Mouse (Mus musculus): ENCODE measurements around the gene Herc3. TPM values are rescaled to one million over a fixed set of nuclear protein-coding genes. Genes with fewer than 3 reads are reported as not detected.

Herc3 gene
- polyA plus RNA-seq, 1 experiment from 2014 or later: 5.4 TPM

GRCm38 (mm10) chr6:58828582-58828981 lies 2.7 kb upstream of the Herc3 start:
- TF ChIP-seq CTCF (IDR thresholded peaks at IDR 0.05) (no peak), EP300 (IDR thresholded peaks at IDR 0.05) (no peak)
- Histone ChIP-seq H3K36me3 (ENCODE audit: insufficient read depth, low read length) (no peaks in the 10 kb centered on the region), H3K4me1 (ENCODE audit: insufficient read depth, low read depth, low read length) (no peaks in the 10 kb centered on the region), H3K9me3 (ENCODE audit: low read length) (no peaks in the 10 kb centered on the region), H3K27me3 (replicated peaks; ENCODE audit: insufficient read depth, low read length) (no peaks in the 10 kb centered on the region), H3K4me2 (replicated peaks; ENCODE audit: low read depth, low read length) (no peak overlapping the region), H3K9ac (replicated peaks; ENCODE audit: low read depth) (no peak overlapping the region), H3K4me3 (ENCODE audit: low read depth, low read length) (no peak overlapping the region), H3K27ac (ENCODE audit: low read length) (no peak overlapping the region)
- no peak for ATAC-seq
- DNase-seq (ENCODE audit: low spot score): no peak
- 65% methylated on average over 1 of the region's 1 CpGs for WGBS

GRCm38 (mm10) chr6:58830840-58831231 lies 429 bp upstream of the Herc3 start:
- H3K27ac ChIP-seq (ENCODE audit: low read length): no peak overlapping the region
- ATAC-seq (no peak), DNase-seq (ENCODE audit: low spot score) (no peak)

GRCm38 (mm10) chr6:58832591-58833018 lies 1.3 kb downstream of the Herc3 start:
- ATAC-seq (no peak), DNase-seq (ENCODE audit: low spot score) (peak; percentile 52)
- Histone ChIP-seq H3K36me3 (ENCODE audit: insufficient read depth, low read length) (no peaks in the 10 kb centered on the region), H3K4me2 (replicated peaks; ENCODE audit: low read depth, low read length) (peak overlapping the region; percentile 88), H3K27ac (ENCODE audit: low read length) (no peak overlapping the region), H3K27me3 (replicated peaks; ENCODE audit: insufficient read depth, low read length) (no peaks in the 10 kb centered on the region), H3K9me3 (ENCODE audit: low read length) (no peaks in the 10 kb centered on the region), H3K9ac (replicated peaks; ENCODE audit: low read depth) (no peak overlapping the region), H3K4me1 (ENCODE audit: insufficient read depth, low read depth, low read length) (no peaks in the 10 kb centered on the region), H3K4me3 (ENCODE audit: low read depth, low read length) (peak overlapping the region; percentile 86)
- peak; percentile 42 for TF ChIP-seq CTCF (IDR thresholded peaks at IDR 0.05)
- TF ChIP-seq EP300 (IDR thresholded peaks at IDR 0.05): no peak
- 32% methylated on average over 7 of the region's 7 CpGs for WGBS

More at GRCm38 (mm10) chr6:58830840-58831231, 429 bp upstream of the Herc3 start:
- H3K9me3 ChIP-seq (ENCODE audit: low read length): no peaks in the 10 kb centered on the region
- H3K9ac ChIP-seq (replicated peaks; ENCODE audit: low read depth): no peak overlapping the region; the same call in 1 of the 2 replicates
- H3K36me3 ChIP-seq (ENCODE audit: insufficient read depth, low read length): no peaks in the 10 kb centered on the region
- no peaks in the 10 kb centered on the region for H3K27me3 ChIP-seq (replicated peaks; ENCODE audit: insufficient read depth, low read length)
- no peaks in the 10 kb centered on the region for H3K4me1 ChIP-seq (ENCODE audit: insufficient read depth, low read depth, low read length)
- peak overlapping the region; percentile 88 for H3K4me2 ChIP-seq (replicated peaks; ENCODE audit: low read depth, low read length)
- peak overlapping the region; percentile 86 for H3K4me3 ChIP-seq (ENCODE audit: low read depth, low read length)
- no peak for TF ChIP-seq EP300 (IDR thresholded peaks at IDR 0.05)
- TF ChIP-seq CTCF (IDR thresholded peaks at IDR 0.05): no peak
- WGBS: 12% methylated on average over 7 of the region's 7 CpGs

GRCm38 (mm10) chr6:58834470-58834869 lies 3.2 kb downstream of the Herc3 start:
- H3K27ac ChIP-seq (ENCODE audit: low read length): no peak overlapping the region
- H3K9ac ChIP-seq (replicated peaks; ENCODE audit: low read depth): no peak overlapping the region
- no peak overlapping the region for H3K4me2 ChIP-seq (replicated peaks; ENCODE audit: low read depth, low read length)
- ATAC-seq: no peak
- no peaks in the 10 kb centered on the region for H3K36me3 ChIP-seq (ENCODE audit: insufficient read depth, low read length)
- no peak for DNase-seq (ENCODE audit: low spot score)
- H3K9me3 ChIP-seq (ENCODE audit: low read length): no peaks in the 10 kb centered on the region
- H3K4me3 ChIP-seq (ENCODE audit: low read depth, low read length): no peak overlapping the region
- no peaks in the 10 kb centered on the region for H3K27me3 ChIP-seq (replicated peaks; ENCODE audit: insufficient read depth, low read length)
- TF ChIP-seq CTCF (IDR thresholded peaks at IDR 0.05) (no peak), EP300 (IDR thresholded peaks at IDR 0.05) (no peak)
- WGBS: 72% methylated on average over 7 of the region's 7 CpGs
- no peaks in the 10 kb centered on the region for H3K4me1 ChIP-seq (ENCODE audit: insufficient read depth, low read depth, low read length)

- ATAC-seq (no peak), DNase-seq (ENCODE audit: low spot score) (no peak)
- H3K9ac ChIP-seq (replicated peaks; ENCODE audit: low read depth): no peak overlapping the region
- no peaks in the 10 kb centered on the region for H3K4me1 ChIP-seq (ENCODE audit: insufficient read depth, low read depth, low read length)
- H3K9me3 ChIP-seq (ENCODE audit: low read length): no peaks in the 10 kb centered on the region
- no peak overlapping the region for H3K4me2 ChIP-seq (replicated peaks; ENCODE audit: low read depth, low read length)
- H3K36me3 ChIP-seq (ENCODE audit: insufficient read depth, low read length): no peaks in the 10 kb centered on the region
- H3K4me3 ChIP-seq (ENCODE audit: low read depth, low read length): no peak overlapping the region
- H3K27me3 ChIP-seq (replicated peaks; ENCODE audit: insufficient read depth, low read length): no peaks in the 10 kb centered on the region
- TF ChIP-seq CTCF (IDR thresholded peaks at IDR 0.05) (no peak), EP300 (IDR thresholded peaks at IDR 0.05) (no peak)
- no peak overlapping the region for H3K27ac ChIP-seq (ENCODE audit: low read length)
- WGBS: 75% methylated on average over 1 of the region's 1 CpGs
Observed at GRCm38 (mm10) chr6:58835591-58835990, 4.3 kb downstream of the Herc3 start.

- Histone ChIP-seq H3K27me3 (replicated peaks; ENCODE audit: insufficient read depth, low read length) (no peaks in the 10 kb centered on the region), H3K9me3 (ENCODE audit: low read length) (no peaks in the 10 kb centered on the region), H3K4me1 (ENCODE audit: insufficient read depth, low read depth, low read length) (no peaks in the 10 kb centered on the region), H3K36me3 (ENCODE audit: insufficient read depth, low read length) (no peaks in the 10 kb centered on the region), H3K27ac (ENCODE audit: low read length) (no peak overlapping the region), H3K4me3 (ENCODE audit: low read depth, low read length) (no peak overlapping the region), H3K9ac (replicated peaks; ENCODE audit: low read depth) (no peak overlapping the region), H3K4me2 (replicated peaks; ENCODE audit: low read depth, low read length) (no peak overlapping the region)
- no peak for ATAC-seq
- no peak for DNase-seq (ENCODE audit: low spot score)
- no peak for TF ChIP-seq CTCF (IDR thresholded peaks at IDR 0.05)
- TF ChIP-seq EP300 (IDR thresholded peaks at IDR 0.05): no peak
- 78% methylated on average over 2 of the region's 2 CpGs for WGBS
Observed at GRCm38 (mm10) chr6:58836476-58836875, 5.2 kb downstream of the Herc3 start.

- DNase-seq (ENCODE audit: low spot score): no peak
- no peaks in the 10 kb centered on the region for H3K36me3 ChIP-seq (ENCODE audit: insufficient read depth, low read length)
- ATAC-seq: no peak
- H3K4me3 ChIP-seq (ENCODE audit: low read depth, low read length): no peak overlapping the region
- H3K27me3 ChIP-seq (replicated peaks; ENCODE audit: insufficient read depth, low read length): no peaks in the 10 kb centered on the region
- H3K27ac ChIP-seq (ENCODE audit: low read length): no peak overlapping the region
- no peaks in the 10 kb centered on the region for H3K4me1 ChIP-seq (ENCODE audit: insufficient read depth, low read depth, low read length)
- TF ChIP-seq CTCF (IDR thresholded peaks at IDR 0.05): no peak
- TF ChIP-seq EP300 (IDR thresholded peaks at IDR 0.05): no peak
- 38% methylated on average over 1 of the region's 1 CpGs for WGBS
- H3K9ac ChIP-seq (replicated peaks; ENCODE audit: low read depth): no peak overlapping the region
- H3K4me2 ChIP-seq (replicated peaks; ENCODE audit: low read depth, low read length): no peak overlapping the region
- H3K9me3 ChIP-seq (ENCODE audit: low read length): no peaks in the 10 kb centered on the region
Observed at GRCm38 (mm10) chr6:58837917-58838316, 6.7 kb downstream of the Herc3 start.
